Mouse (Mus musculus): Measurements from ENCODE around the gene Angel2. TPM values are rescaled to one million over a fixed set of nuclear protein-coding genes. Genes with fewer than 3 reads are reported as not detected.
A peak's percentile ranks its signal among the peaks of the same experiment; 100 is the strongest.

The Angel2 gene
- polyA plus RNA-seq, 1 experiment from 2014 or later, result 65.5 TPM

GRCm38 (mm10) chr1:190919725-190920469, 5.0 kb upstream of the Angel2 start:
- DNase-seq (ENCODE audit: low spot score, missing footprints) (no peak), ATAC-seq (ENCODE audit: low FRiP score) (no peak)
- no peak overlapping the region for H3K4me2 ChIP-seq
- no peaks in the 10 kb centered on the region for H3K36me3 ChIP-seq (ENCODE audit: control insufficient read depth, insufficient read depth, low read length)
- 81% methylated on average over 8 of the region's 8 CpGs for WGBS
- H3K9ac ChIP-seq (ENCODE audit: low read length), result no peak overlapping the region
- H3K27me3 ChIP-seq (ENCODE audit: control insufficient read depth, insufficient read depth, low read length), result no peaks in the 10 kb centered on the region
- no peak overlapping the region for H3K27ac ChIP-seq (ENCODE audit: low read depth, low read length)
- H3K4me1 ChIP-seq (ENCODE audit: control insufficient read depth, insufficient read depth, low read length), result no peaks in the 10 kb centered on the region
- H3K9me3 ChIP-seq (ENCODE audit: control insufficient read depth, low read length), result no peaks in the 10 kb centered on the region
- no peak overlapping the region for H3K4me3 ChIP-seq (ENCODE audit: low read depth, low read length)

- H3K36me3 ChIP-seq (ENCODE audit: control insufficient read depth, insufficient read depth, low read length), result no peaks in the 10 kb centered on the region
- DNase-seq (ENCODE audit: low spot score, missing footprints) (no peak), ATAC-seq (ENCODE audit: low FRiP score) (no peak)
- H3K4me3 ChIP-seq (ENCODE audit: low read depth, low read length), result no peak overlapping the region
- whole genome bisulfite sequencing, result 89% methylated on average over 3 of the region's 3 CpGs
- peak overlapping the region; percentile 78 for H3K4me2 ChIP-seq
- no peak overlapping the region for H3K9ac ChIP-seq (ENCODE audit: low read length)
- peaks cover 9% of the 10 kb centered on the region for H3K4me1 ChIP-seq (ENCODE audit: control insufficient read depth, insufficient read depth, low read length)
- H3K27ac ChIP-seq (ENCODE audit: low read depth, low read length), result no peak overlapping the region
- H3K9me3 ChIP-seq (ENCODE audit: control insufficient read depth, low read length), result no peaks in the 10 kb centered on the region
- H3K27me3 ChIP-seq (ENCODE audit: control insufficient read depth, insufficient read depth, low read length), result no peaks in the 10 kb centered on the region
These were observed 2.4 kb downstream of the Angel2 start for GRCm38 (mm10) chr1:190927311-190927710.

GRCm38 (mm10) chr1:190927751-190928369, 2.9 kb downstream of the Angel2 start:
- DNase-seq (ENCODE audit: low spot score, missing footprints) (no peak), ATAC-seq (ENCODE audit: low FRiP score) (peak; percentile 17; the same call in 1 of the 2 replicates)
- no peaks in the 10 kb centered on the region for H3K27me3 ChIP-seq (ENCODE audit: control insufficient read depth, insufficient read depth, low read length)
- H3K27ac ChIP-seq (ENCODE audit: low read depth, low read length), result peak overlapping the region; percentile 96
- peaks cover 9% of the 10 kb centered on the region for H3K4me1 ChIP-seq (ENCODE audit: control insufficient read depth, insufficient read depth, low read length)
- no peaks in the 10 kb centered on the region for H3K36me3 ChIP-seq (ENCODE audit: control insufficient read depth, insufficient read depth, low read length)
- H3K4me2 ChIP-seq, result peak overlapping the region; percentile 78
- peak overlapping the region; percentile 70 for H3K4me3 ChIP-seq (ENCODE audit: low read depth, low read length)
- H3K9me3 ChIP-seq (ENCODE audit: control insufficient read depth, low read length), result no peaks in the 10 kb centered on the region
- peak overlapping the region; percentile 95 for H3K9ac ChIP-seq (ENCODE audit: low read length)
- WGBS, result 29% methylated on average over 16 of the region's 16 CpGs

- Histone ChIP-seq H3K4me3 (ENCODE audit: low read depth, low read length) (peak overlapping the region; percentile 70), H3K9me3 (ENCODE audit: control insufficient read depth, low read length) (no peaks in the 10 kb centered on the region), H3K9ac (ENCODE audit: low read length) (peak overlapping the region; percentile 95), H3K4me1 (ENCODE audit: control insufficient read depth, insufficient read depth, low read length) (peaks cover 9% of the 10 kb centered on the region), H3K36me3 (ENCODE audit: control insufficient read depth, insufficient read depth, low read length) (no peaks in the 10 kb centered on the region), H3K4me2 (peak overlapping the region; percentile 78), H3K27me3 (ENCODE audit: control insufficient read depth, insufficient read depth, low read length) (no peaks in the 10 kb centered on the region), H3K27ac (ENCODE audit: low read depth, low read length) (peak overlapping the region; percentile 96)
- ATAC-seq (ENCODE audit: low FRiP score) (peak; percentile 97), DNase-seq (ENCODE audit: low spot score, missing footprints) (peak; percentile 100)
- under 1% methylated on average over 54 of the region's 79 CpGs for WGBS
These were observed 3.6 kb downstream of the Angel2 start for GRCm38 (mm10) chr1:190928370-190929009.

- H3K4me2 ChIP-seq, result peak overlapping the region; percentile 78
- H3K4me3 ChIP-seq (ENCODE audit: low read depth, low read length), result peak overlapping the region; percentile 70
- no peak for ATAC-seq (ENCODE audit: low FRiP score)
- no peaks in the 10 kb centered on the region for H3K9me3 ChIP-seq (ENCODE audit: control insufficient read depth, low read length)
- H3K9ac ChIP-seq (ENCODE audit: low read length), result peak overlapping the region; percentile 95
- H3K27me3 ChIP-seq (ENCODE audit: control insufficient read depth, insufficient read depth, low read length), result no peaks in the 10 kb centered on the region
- WGBS, result 10% methylated on average over 27 of the region's 27 CpGs
- peak; percentile 94 for DNase-seq (ENCODE audit: low spot score, missing footprints)
- peak overlapping the region; percentile 96 for H3K27ac ChIP-seq (ENCODE audit: low read depth, low read length)
- H3K4me1 ChIP-seq (ENCODE audit: control insufficient read depth, insufficient read depth, low read length), result peaks cover 9% of the 10 kb centered on the region
- H3K36me3 ChIP-seq (ENCODE audit: control insufficient read depth, insufficient read depth, low read length), result no peaks in the 10 kb centered on the region; the same call in 1 of the 2 replicates
These were observed 4.2 kb downstream of the Angel2 start for GRCm38 (mm10) chr1:190929010-190929695.

GRCm38 (mm10) chr1:190930181-190930580, 5.3 kb downstream of the Angel2 start:
- no peak for ATAC-seq (ENCODE audit: low FRiP score)
- WGBS, result 83% methylated on average over 6 of the region's 6 CpGs
- Histone ChIP-seq H3K4me2 (no peak overlapping the region), H3K4me3 (ENCODE audit: low read depth, low read length) (no peak overlapping the region), H3K9me3 (ENCODE audit: control insufficient read depth, low read length) (no peaks in the 10 kb centered on the region), H3K4me1 (ENCODE audit: control insufficient read depth, insufficient read depth, low read length) (peaks cover 9% of the 10 kb centered on the region), H3K36me3 (ENCODE audit: control insufficient read depth, insufficient read depth, low read length) (peaks cover 6% of the 10 kb centered on the region), H3K9ac (ENCODE audit: low read length) (no peak overlapping the region), H3K27me3 (ENCODE audit: control insufficient read depth, insufficient read depth, low read length) (no peaks in the 10 kb centered on the region), H3K27ac (ENCODE audit: low read depth, low read length) (no peak overlapping the region)
- peak; percentile 79 for DNase-seq (ENCODE audit: low spot score, missing footprints)

- DNase-seq (ENCODE audit: low spot score, missing footprints), result no peak
- WGBS, result 79% methylated on average over 7 of the region's 7 CpGs
- ATAC-seq (ENCODE audit: low FRiP score), result no peak
- Histone ChIP-seq H3K4me2 (no peak overlapping the region), H3K4me1 (ENCODE audit: control insufficient read depth, insufficient read depth, low read length) (no peaks in the 10 kb centered on the region), H3K9me3 (ENCODE audit: control insufficient read depth, low read length) (no peaks in the 10 kb centered on the region), H3K4me3 (ENCODE audit: low read depth, low read length) (no peak overlapping the region), H3K9ac (ENCODE audit: low read length) (no peak overlapping the region), H3K27ac (ENCODE audit: low read depth, low read length) (no peak overlapping the region), H3K27me3 (ENCODE audit: control insufficient read depth, insufficient read depth, low read length) (no peaks in the 10 kb centered on the region), H3K36me3 (ENCODE audit: control insufficient read depth, insufficient read depth, low read length) (peaks cover 28% of the 10 kb centered on the region)
These were observed 14.9 kb downstream of the Angel2 start for GRCm38 (mm10) chr1:190939803-190940202.

GRCm38 (mm10) chr1:190944109-190944760, 19.3 kb downstream of the Angel2 start:
- H3K4me3 ChIP-seq (ENCODE audit: low read depth, low read length), result no peak overlapping the region
- H3K36me3 ChIP-seq (ENCODE audit: control insufficient read depth, insufficient read depth, low read length), result peaks cover 29% of the 10 kb centered on the region
- H3K4me1 ChIP-seq (ENCODE audit: control insufficient read depth, insufficient read depth, low read length), result no peaks in the 10 kb centered on the region
- peak; percentile 93 for DNase-seq (ENCODE audit: low spot score, missing footprints)
- no peaks in the 10 kb centered on the region for H3K9me3 ChIP-seq (ENCODE audit: control insufficient read depth, low read length)
- H3K9ac ChIP-seq (ENCODE audit: low read length), result no peak overlapping the region
- H3K27me3 ChIP-seq (ENCODE audit: control insufficient read depth, insufficient read depth, low read length), result no peaks in the 10 kb centered on the region
- WGBS, result 58% methylated on average over 6 of the region's 6 CpGs
- ATAC-seq (ENCODE audit: low FRiP score), result peak; percentile 75
- H3K4me2 ChIP-seq, result no peak overlapping the region
- no peak overlapping the region for H3K27ac ChIP-seq (ENCODE audit: low read depth, low read length)
